Mouse (Mus musculus): ENCODE data around the gene Disp1.

Gene Disp1

GRCm38 (mm10) chr1:183164190-183164580 is 57.1 kb downstream of the Disp1 start:
- in situ Hi-C loops (cut with MboI, MseI) = no loop called here

GRCm38 (mm10) chr1:183163512-183164189 is 57.7 kb downstream of the Disp1 start:
- in situ Hi-C loops (cut with MboI, MseI) = no loop called here

- in situ Hi-C loops (cut with MboI, MseI) = no loop called here
Measured at GRCm38 (mm10) chr1:183161057-183161456, 60.3 kb downstream of the Disp1 start.

- in situ Hi-C loops (cut with MboI, MseI) = no loop called here
Measured at GRCm38 (mm10) chr1:183160188-183160587, 61.1 kb downstream of the Disp1 start.

GRCm38 (mm10) chr1:183159183-183159582 is 62.1 kb downstream of the Disp1 start:
- in situ Hi-C loops (cut with MboI, MseI) = no loop called here

- in situ Hi-C loops (cut with MboI, MseI) = no loop called here
Measured at GRCm38 (mm10) chr1:183155600-183155999, 65.7 kb downstream of the Disp1 start.

- in situ Hi-C loops (cut with MboI, MseI) = no loop called here
Measured at GRCm38 (mm10) chr1:183154296-183155204, 66.8 kb downstream of the Disp1 start.

- in situ Hi-C loops (cut with MboI, MseI) = no loop called here
Measured at GRCm38 (mm10) chr1:183153354-183153753, 68.0 kb downstream of the Disp1 start.

- in situ Hi-C loops (cut with MboI, MseI) = no loop called here
Measured at GRCm38 (mm10) chr1:183151510-183152319, 69.6 kb downstream of the Disp1 start.

GRCm38 (mm10) chr1:183150379-183150840 is 70.9 kb downstream of the Disp1 start:
- in situ Hi-C loops (cut with MboI, MseI) = no loop called here

- in situ Hi-C loops (cut with MboI, MseI) = no loop called here
Measured at GRCm38 (mm10) chr1:183149571-183150105, 71.7 kb downstream of the Disp1 start.

GRCm38 (mm10) chr1:183147438-183147841 is 73.9 kb downstream of the Disp1 start:
- in situ Hi-C loops (cut with MboI, MseI) = no loop called here

- in situ Hi-C loops (cut with MboI, MseI) = no loop called here
Measured at GRCm38 (mm10) chr1:183146795-183147194, 74.5 kb downstream of the Disp1 start.

- in situ Hi-C loops (cut with MboI, MseI) = no loop called here
Measured at GRCm38 (mm10) chr1:183146102-183146735, 75.1 kb downstream of the Disp1 start.

- in situ Hi-C loops (cut with MboI, MseI) = loop anchor here (5.0 kb wide), 1 partner anchor 47 kb away; no protein-coding TSS in a partner anchor
Measured at GRCm38 (mm10) chr1:183144602-183145205, 76.6 kb downstream of the Disp1 start.

- in situ Hi-C loops (cut with MboI, MseI) = loop anchor here (5.0 kb wide), 1 partner anchor 46 kb away; no protein-coding TSS in a partner anchor
Measured at GRCm38 (mm10) chr1:183143246-183143645, 78.1 kb downstream of the Disp1 start.

- in situ Hi-C loops (cut with MboI, MseI) = loop anchor here (5.0 kb wide), 1 partner anchor 45 kb away; no protein-coding TSS in a partner anchor
Measured at GRCm38 (mm10) chr1:183142566-183142965, 78.8 kb downstream of the Disp1 start.

- in situ Hi-C loops (cut with MboI, MseI) = loop anchor here (5.0 kb wide), 1 partner anchor 44 kb away; no protein-coding TSS in a partner anchor
Measured at GRCm38 (mm10) chr1:183141329-183141728, 80.0 kb downstream of the Disp1 start.

- in situ Hi-C loops (cut with MboI, MseI) = loop anchor here (5.0 kb wide), 1 partner anchor 43 kb away; no protein-coding TSS in a partner anchor
Measured at GRCm38 (mm10) chr1:183140511-183141268, 80.6 kb downstream of the Disp1 start.

Data from T-helper 2 cell (primary cell).